Mouse (Mus musculus) small intestine, adult 2 months (tissue): ENCODE results near the gene Lfng.

Experiments
- CTCF ChIP-seq: fragments of 200-500 bp; IDR thresholded peaks from 2 replicates; pipeline ENCODE4 v1.5.1; 2012; ENCODE audit warnings: low read depth, mild to moderate bottlenecking, control low read depth, inconsistent platforms, low read length, moderate library complexity, mixed read lengths; ENCODE audit not compliant: insufficient replicate concordance, insufficient read length; ENCODE audit errors: extremely low read depth
- POLR2A ChIP-seq: fragments of 200-500 bp; IDR thresholded peaks from 2 replicates; pipeline ENCODE4 v1.6.1; 2012; ENCODE audit warnings: low read depth, mild to moderate bottlenecking, control low read depth, inconsistent platforms, low read length, moderate library complexity

DNA sequence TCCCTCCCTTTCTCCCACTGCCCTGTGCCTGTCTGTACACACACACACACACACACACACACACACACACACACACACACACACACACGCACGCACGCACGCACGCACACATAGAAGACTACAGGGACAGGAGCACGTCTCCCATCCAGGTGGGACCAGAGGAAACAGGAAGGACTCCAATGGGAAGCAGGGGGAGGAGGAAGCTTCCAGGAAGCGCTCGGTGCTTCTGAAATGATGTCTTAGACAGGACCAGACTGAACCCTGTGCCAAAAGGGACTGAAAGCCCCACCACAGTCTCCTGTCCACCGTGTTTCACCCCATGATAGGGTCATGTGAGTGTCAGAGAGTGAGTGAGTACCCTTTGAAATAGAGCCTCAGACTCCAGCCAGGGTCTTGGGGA, 44.5 kb upstream of the Lfng start:
- TF ChIP-seq CTCF (no peak), POLR2A (no peak)
